Mouse (Mus musculus): ENCODE results near the gene Ifitm2.

The Ifitm2 gene

GRCm38 (mm10) chr7:140920418-140921029, 35.3 kb downstream of the Ifitm2 start, which contains the start of gene Nlrp6:
Nlrp6 (plus strand) TSS chr7:140920902.
- in situ Hi-C loops (cut with MboI; ENCODE audit: low pct_unique_long_range_greater_than_20kb in 1 of 2, low sequenced_read_pairs in 2 of 2, unreplicated experiment in 1 of 2): loop anchor here in 1 of 2 experiments (25.0 kb wide), 1 partner anchor 267 kb away; the partner anchor contains the start of genes Hras and Lrrc56

GRCm38 (mm10) chr7:140919911-140920310, 35.9 kb downstream of the Ifitm2 start:
- in situ Hi-C loops (cut with MboI; ENCODE audit: low pct_unique_long_range_greater_than_20kb in 1 of 2, low sequenced_read_pairs in 2 of 2, unreplicated experiment in 1 of 2): loop anchor here in 1 of 2 experiments (5.0 to 25.0 kb wide), 2 partner anchors 142 to 267 kb away; partner anchors contain the start of genes B4galnt4, Hras and Lrrc56

GRCm38 (mm10) chr7:140914031-140914690, 41.6 kb downstream of the Ifitm2 start:
- in situ Hi-C loops (cut with MboI; ENCODE audit: low pct_unique_long_range_greater_than_20kb in 1 of 2, low sequenced_read_pairs in 2 of 2, unreplicated experiment in 1 of 2): loop anchor here in 1 of 2 experiments (25.0 kb wide), 1 partner anchor 273 kb away; the partner anchor contains the start of genes Hras and Lrrc56

GRCm38 (mm10) chr7:140912846-140913482, 42.8 kb downstream of the Ifitm2 start:
- in situ Hi-C loops (cut with MboI; ENCODE audit: low pct_unique_long_range_greater_than_20kb in 1 of 2, low sequenced_read_pairs in 2 of 2, unreplicated experiment in 1 of 2): loop anchor here in 1 of 2 experiments (25.0 kb wide), 1 partner anchor 274 kb away; the partner anchor contains the start of genes Hras and Lrrc56

- in situ Hi-C loops (cut with MboI; ENCODE audit: low pct_unique_long_range_greater_than_20kb in 1 of 2, low sequenced_read_pairs in 2 of 2, unreplicated experiment in 1 of 2): loop anchor here in 1 of 2 experiments (25.0 kb wide), 1 partner anchor 275 kb away; the partner anchor contains the start of genes Hras and Lrrc56
These were observed 43.5 kb downstream of the Ifitm2 start for GRCm38 (mm10) chr7:140912293-140912692.

GRCm38 (mm10) chr7:140908634-140909107, 47.1 kb downstream of the Ifitm2 start:
- in situ Hi-C loops (cut with MboI; ENCODE audit: low pct_unique_long_range_greater_than_20kb in 1 of 2, low sequenced_read_pairs in 2 of 2, unreplicated experiment in 1 of 2): loop anchor here in 1 of 2 experiments (25.0 kb wide), 1 partner anchor 279 kb away; the partner anchor contains the start of genes Hras and Lrrc56

- in situ Hi-C loops (cut with MboI; ENCODE audit: low pct_unique_long_range_greater_than_20kb in 1 of 2, low sequenced_read_pairs in 2 of 2, unreplicated experiment in 1 of 2): loop anchor here in 1 of 2 experiments (25.0 kb wide), 1 partner anchor 279 kb away; the partner anchor contains the start of genes Hras and Lrrc56
These were observed 47.6 kb downstream of the Ifitm2 start for GRCm38 (mm10) chr7:140908181-140908580.

- in situ Hi-C loops (cut with MboI; ENCODE audit: low pct_unique_long_range_greater_than_20kb in 1 of 2, low sequenced_read_pairs in 2 of 2, unreplicated experiment in 1 of 2): loop anchor here in 1 of 2 experiments (25.0 kb wide), 1 partner anchor 280 kb away; the partner anchor contains the start of genes Hras and Lrrc56
These were observed 48.1 kb downstream of the Ifitm2 start for GRCm38 (mm10) chr7:140907697-140908096.

GRCm38 (mm10) chr7:140907131-140907530, 48.7 kb downstream of the Ifitm2 start:
- in situ Hi-C loops (cut with MboI; ENCODE audit: low pct_unique_long_range_greater_than_20kb in 1 of 2, low sequenced_read_pairs in 2 of 2, unreplicated experiment in 1 of 2): loop anchor here in 1 of 2 experiments (25.0 kb wide), 1 partner anchor 280 kb away; the partner anchor contains the start of genes Hras and Lrrc56

- in situ Hi-C loops (cut with MboI; ENCODE audit: low pct_unique_long_range_greater_than_20kb in 1 of 2, low sequenced_read_pairs in 2 of 2, unreplicated experiment in 1 of 2): loop anchor here in 1 of 2 experiments (25.0 kb wide), 1 partner anchor 282 kb away; the partner anchor contains the start of genes Hras and Lrrc56
These were observed 50.1 kb downstream of the Ifitm2 start for GRCm38 (mm10) chr7:140905642-140906081.

All from mouse embryonic stem cell (cell line).